Mouse (Mus musculus) left cerebral cortex, postnatal 4 days (tissue): ENCODE data around the gene Ccna2. TPM values are rescaled to one million over a fixed set of nuclear protein-coding genes. Genes with fewer than 3 reads are reported as not detected.
"Not testable (repeated sequence)": the region's sequence is repeated elsewhere in the genome, so short reads cannot be mapped to it uniquely, and the experiment has no call there.

Experiments
- DNase-seq: peaks from one replicate; pipeline ENCODE4 v3.0.0-alpha.2; 2022
- intact Hi-C: fragments of 180-260 bp; cut with DNase I; formaldehyde crosslinking; loops from one replicate; pipeline ENCODE4 v1.15.1; 2025
- total RNA-seq, 2 experiments: library from RNA; stranded (reverse); gene quantifications; 2 replicates each; pipeline ENCODE4 v1.2.3; 2021

The Ccna2 gene
- 10 to 100 TPM; 12.1 to 14.8 TPM for total RNA-seq

DNA sequence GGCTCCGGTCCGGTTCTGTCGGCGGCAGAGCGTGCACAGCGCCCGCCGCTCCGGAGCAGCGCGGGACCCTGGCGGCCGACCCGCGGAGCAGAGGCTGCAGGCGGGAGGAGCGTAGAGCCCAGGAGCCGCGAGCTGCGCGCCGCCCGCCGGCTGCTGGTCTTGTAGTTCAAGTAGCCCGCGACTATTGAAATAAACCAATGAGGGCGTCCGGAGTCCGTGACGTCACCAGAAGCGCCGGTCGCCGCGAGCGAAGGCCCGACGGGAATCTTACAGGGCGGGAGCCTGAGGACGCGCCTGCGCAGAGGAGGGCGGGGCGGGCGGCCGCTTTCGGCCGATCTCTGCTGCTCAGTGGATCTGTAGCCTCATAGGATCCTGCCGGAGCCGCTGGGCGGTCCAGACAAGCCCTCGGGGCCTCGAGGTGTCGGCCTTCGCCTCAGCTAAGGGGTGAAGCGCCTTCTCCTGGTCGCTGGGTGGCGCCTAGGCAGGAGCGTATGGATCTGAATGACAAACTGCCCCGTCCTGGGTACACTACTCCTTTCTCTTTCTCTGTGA is at the start of gene Ccna2:
Gene Ccna2, minus strand, starts transcription at position 324 of the 552 bp plus-strand sequence.
- DNase-seq, result peak; percentile 99
- intact Hi-C loops, result no loop called here

DNA sequence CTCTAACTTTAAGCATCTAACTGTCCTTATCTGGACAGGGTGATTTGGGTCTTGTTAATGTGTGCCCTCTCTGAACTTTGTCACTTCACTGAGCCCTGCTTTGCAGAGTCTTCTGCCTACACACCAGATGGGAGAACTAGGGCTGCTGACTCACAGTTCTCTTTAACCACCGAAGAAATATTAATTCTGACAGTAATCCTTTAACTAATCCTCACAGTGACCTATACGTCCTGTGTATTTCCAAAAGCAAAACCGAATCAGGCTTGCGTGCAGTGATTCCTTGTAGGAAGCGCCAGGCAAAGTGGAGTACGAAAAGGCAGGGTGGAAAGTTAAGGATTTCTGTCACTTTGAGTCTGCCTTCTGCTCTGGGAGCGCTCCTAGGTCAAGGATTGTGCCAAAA is 46.2 kb upstream of the Ccna2 start:
- no peak for DNase-seq
- intact Hi-C loops, result no loop called here

DNA sequence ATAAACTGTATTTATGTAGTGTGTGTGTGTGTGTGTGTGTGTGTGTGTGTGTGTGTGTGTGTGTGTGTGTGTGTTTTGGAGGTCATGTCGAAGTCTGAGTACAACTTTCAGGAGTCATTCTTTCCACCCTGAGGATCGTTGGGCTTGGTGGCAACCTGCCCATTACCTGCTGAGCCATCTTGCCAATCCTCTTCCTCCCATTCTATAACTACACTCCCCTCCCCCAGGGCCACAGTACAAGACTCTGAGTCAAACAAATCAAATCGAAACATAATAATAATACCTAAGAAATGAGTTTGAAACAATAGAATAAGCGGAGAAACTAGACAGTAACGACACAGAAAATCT is 41.9 kb upstream of the Ccna2 start:
- intact Hi-C loops, result no loop called here
- peak; percentile 35 for DNase-seq

DNA sequence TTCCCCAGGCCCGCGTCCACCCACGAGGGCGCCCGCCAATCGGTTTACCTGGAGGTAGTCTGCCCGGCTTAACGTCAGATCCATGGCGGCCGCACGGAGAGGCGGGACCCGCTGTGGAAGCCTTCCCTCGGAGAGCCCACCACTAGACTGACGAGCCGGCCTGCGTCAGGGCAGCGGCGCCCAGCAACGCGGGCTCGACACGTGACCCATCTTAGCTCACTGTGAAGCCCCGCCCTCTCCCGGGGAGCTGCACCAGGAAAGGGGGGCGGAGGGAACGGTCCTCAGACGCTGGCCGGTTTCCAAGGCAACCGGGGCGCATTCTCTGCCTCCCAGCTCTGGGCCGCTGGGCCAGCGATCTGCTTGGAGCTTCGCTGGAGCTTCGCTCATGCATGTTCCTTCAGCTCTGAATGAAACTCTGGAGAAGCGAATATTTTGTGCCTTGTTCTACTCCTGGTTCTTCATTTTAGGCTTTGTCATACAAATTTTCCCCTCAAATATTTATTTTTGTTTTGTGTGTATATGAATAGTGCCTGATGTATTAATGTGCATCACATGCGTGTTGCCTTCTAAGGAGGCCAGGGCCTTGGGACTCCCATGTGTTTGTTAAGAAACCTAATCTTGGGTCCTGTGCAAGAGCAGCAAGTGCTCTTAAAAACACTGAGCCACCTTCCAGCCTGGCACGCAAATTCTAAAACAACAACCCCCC is 41.4 kb upstream of the Ccna2 start, which contains the start of gene Bbs7:
Gene Bbs7, minus strand, starts transcription at position 276 of the 706 bp plus-strand sequence.
- peak; percentile 98 for DNase-seq
- intact Hi-C loops, result no loop called here

- no peak for DNase-seq
- intact Hi-C loops, result no loop called here
Measured at GRCm38 (mm10) chr3:36612687-36613086, 40.7 kb upstream of the Ccna2 start.

GRCm38 (mm10) chr3:36605894-36606783 is 34.2 kb upstream of the Ccna2 start:
- DNase-seq, result no peak
- intact Hi-C loops, result no loop called here

- intact Hi-C loops, DNase-seq: not testable (repeated sequence)
Measured at GRCm38 (mm10) chr3:36599773-36600172, 27.8 kb upstream of the Ccna2 start.

DNA sequence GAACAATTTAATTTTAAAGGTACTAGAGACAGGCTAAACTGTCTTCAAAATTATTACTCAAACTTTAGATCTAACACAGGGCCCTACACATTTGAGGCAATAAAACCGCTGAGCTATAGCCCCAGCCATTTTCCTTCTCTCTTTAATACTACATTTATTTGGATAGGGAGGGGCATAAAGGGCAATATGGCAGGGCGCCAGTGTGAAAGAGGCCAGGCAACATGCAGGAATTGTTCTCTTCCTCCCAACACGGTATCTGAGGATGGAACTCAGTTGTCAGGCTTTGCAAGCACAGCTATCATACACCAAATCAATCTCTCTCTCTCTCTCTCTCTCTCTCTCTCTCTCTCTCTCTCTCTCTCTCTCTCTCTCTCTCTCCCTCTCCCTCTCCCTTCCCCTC is 26.9 kb upstream of the Ccna2 start:
- no peak for DNase-seq
- intact Hi-C loops, result no loop called here

GRCm38 (mm10) chr3:36571361-36571826 is 556 bp downstream of the Ccna2 start:
- intact Hi-C loops, result no loop called here
- DNase-seq, result no peak

DNA sequence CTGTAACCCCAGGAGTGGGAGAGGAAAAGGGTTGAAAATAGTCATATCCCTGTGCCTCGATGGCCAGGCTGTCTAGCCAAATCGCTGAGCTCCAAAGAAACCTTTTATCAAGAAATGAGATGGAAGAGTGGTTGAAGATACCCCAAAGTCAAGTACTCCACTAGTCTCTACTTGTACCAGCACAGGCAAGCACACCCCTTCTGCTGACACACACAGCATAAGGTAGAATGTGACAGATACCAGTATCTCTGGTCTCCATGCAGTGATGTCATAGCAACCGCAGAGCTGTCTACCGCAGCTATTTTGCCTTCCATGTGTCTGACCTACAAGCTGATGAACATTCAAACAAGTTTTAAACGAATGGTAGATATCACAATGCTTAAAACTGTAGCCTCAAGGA is 2.1 kb downstream of the Ccna2 start:
- intact Hi-C loops, result no loop called here
- DNase-seq, result no peak

DNA sequence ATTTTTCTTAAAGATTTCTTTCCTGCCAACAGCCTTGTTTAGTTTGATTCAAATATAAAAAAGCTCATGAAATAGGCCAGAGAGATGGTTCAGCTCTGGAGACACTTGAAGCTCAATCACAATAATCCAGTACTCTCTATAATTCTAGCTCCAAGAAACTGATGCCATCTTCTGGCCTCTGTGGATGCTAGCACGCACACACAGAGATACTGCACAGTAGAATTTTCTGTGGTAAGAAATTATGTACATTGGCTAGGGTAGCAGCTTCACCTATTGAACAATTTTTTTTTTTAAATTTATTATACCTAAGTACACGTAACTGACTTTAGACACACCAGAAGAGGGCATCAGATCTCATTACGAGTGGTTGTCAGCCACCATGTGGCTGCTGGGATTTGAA is 8.3 kb downstream of the Ccna2 start:
- intact Hi-C loops, result no loop called here
- no peak for DNase-seq

GRCm38 (mm10) chr3:36559606-36560005 is 12.3 kb downstream of the Ccna2 start:
- intact Hi-C loops, result no loop called here
- DNase-seq, result no peak

DNA sequence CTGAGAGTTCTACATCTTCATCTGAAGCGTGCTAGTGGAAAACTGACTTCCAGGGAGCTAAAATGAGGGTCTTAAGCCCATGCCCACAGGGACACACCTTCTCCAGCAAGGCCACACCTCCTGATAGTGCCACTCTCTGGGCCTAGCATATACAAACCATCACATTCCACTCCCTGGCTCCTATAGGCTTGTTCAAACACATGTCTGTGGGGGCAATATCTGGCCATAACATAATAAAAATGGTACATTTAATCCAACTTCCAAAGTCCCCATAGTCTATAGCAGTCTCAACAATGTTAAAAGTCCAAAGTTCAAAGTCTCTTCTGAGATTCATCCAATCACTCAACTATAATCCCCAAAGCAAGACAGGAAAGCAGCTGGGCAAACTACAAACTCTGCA is 14.3 kb downstream of the Ccna2 start:
- no peak for DNase-seq
- intact Hi-C loops, result no loop called here

- DNase-seq, result peak; percentile 95
- intact Hi-C loops, result no loop called here
Measured at GRCm38 (mm10) chr3:36552406-36553047, 19.4 kb downstream of the Ccna2 start, which contains the start of gene Exosc9. Exosc9 (plus strand) TSS chr3:36552606.

DNA sequence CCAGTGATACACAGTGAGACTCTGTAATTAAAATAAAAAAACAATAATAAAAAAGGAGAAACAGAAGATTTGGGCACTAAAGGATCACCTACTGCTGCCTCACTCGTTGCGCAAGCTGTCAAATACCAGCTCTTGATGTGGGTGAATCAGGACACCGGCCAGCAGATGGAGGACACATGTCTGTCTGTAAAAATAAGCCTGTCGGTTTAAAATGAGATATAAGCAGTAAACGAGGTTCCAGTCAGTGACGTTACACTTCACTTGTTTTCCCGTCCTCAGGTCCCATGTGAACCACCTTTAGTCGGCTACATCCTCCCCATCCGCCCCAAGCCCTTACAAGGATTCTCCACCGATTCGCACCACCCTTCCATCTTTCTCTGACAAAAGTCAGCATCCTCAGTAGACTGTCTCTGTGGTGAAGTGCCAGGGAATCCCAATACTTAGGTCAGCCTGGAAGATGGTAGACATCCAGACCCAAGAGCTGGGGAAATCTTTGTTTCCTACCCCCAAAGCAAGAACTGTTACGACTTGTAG is 20.0 kb downstream of the Ccna2 start:
- DNase-seq, result no peak
- intact Hi-C loops, result no loop called here

DNA sequence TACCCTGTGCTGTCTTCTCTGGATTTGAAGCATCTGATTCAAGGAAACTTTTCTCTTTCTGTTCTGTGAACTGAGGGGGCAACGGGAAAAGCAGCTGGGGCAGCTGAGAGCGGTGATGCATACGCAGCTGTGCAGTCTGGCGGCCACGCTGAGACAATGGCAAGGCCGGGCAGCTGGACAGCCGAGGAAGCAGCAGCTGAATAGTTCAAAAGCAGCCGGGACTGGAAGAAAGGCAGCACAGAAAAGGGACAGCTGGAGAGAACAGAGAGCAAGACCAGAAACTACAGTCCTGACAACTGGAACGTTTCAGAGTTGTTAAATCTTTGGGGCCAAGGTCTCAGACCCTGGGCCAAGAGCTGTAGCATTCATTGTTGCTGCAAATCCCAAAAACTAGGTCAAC is 20.6 kb downstream of the Ccna2 start:
- DNase-seq, result peak; percentile 29
- intact Hi-C loops, result no loop called here

DNA sequence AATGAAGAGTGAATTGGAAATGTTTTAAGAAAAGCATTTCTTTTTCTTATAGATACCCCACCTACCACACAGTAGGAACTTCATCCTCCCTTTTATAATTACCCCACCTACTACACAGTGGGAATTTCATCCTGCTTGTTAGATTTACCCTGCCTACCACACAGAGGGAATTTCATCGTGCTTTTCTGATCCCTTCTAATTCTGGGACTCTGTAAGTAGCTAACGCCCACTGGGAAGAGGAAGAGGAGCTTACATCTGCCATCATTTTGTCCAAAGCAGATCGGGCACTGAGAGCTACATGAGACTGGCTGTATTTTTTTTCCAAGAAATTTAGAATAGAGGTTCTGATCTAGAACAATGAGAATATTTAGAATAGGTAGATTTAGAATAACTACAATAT is 27.0 kb downstream of the Ccna2 start:
- intact Hi-C loops, result no loop called here

GRCm38 (mm10) chr3:36541399-36541798 is 30.6 kb downstream of the Ccna2 start:
- no peak for DNase-seq
- intact Hi-C loops, result no loop called here

More for the DNA sequence above, 27.0 kb downstream of the Ccna2 start:
- no peak for DNase-seq

DNA sequence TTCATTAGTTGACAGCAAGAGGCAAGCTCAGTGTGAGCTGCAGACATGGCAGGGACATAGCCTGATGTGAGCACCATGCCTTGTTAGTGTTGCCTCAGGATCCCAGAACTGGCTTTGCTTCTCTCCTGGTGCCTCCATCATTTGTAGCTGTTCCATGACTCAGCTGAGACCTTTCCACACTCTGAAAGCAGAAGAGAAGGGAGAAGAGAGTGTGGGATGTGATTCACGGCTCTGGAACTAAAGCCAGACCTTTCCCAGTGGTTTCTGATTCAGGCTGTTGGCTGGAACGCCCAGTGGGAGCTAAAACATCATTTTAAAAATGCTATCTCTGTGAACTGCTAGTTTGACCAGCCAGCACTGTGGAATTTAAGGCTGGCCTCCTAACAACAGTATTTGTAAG is 31.2 kb downstream of the Ccna2 start:
- intact Hi-C loops, result no loop called here
- no peak for DNase-seq

- intact Hi-C loops, result no loop called here
- no peak for DNase-seq
Measured at GRCm38 (mm10) chr3:36537701-36538470, 34.1 kb downstream of the Ccna2 start.
